Mouse (Mus musculus): ENCODE results near the gene Gm3182. TPM values are rescaled to one million over a fixed set of nuclear protein-coding genes. Genes with fewer than 3 reads are reported as not detected.

The Gm3182 gene
- not detected for polyA plus RNA-seq (2017; shearing (Covaris generic))

GRCm38 (mm10) chr14:4481445-4481844 is at the start of gene Gm3182:
Gm3182 (plus strand) TSS chr14:4481745.

Other genes starting within 250 kb of the Gm3182 start
- gene Gm3138, start 232.1 kb upstream of the Gm3182 start, polyA plus RNA-seq (2017; shearing (Covaris generic)), result not detected
- not detected for gene Gm3149, start 164.5 kb upstream of the Gm3182 start, polyA plus RNA-seq (2017; shearing (Covaris generic))
- not detected for gene 2610042L04Rik, start 147.0 kb upstream of the Gm3182 start, polyA plus RNA-seq (2017; shearing (Covaris generic))
- not detected for gene Gm3159, start 84.2 kb upstream of the Gm3182 start, polyA plus RNA-seq (2017; shearing (Covaris generic))
- not detected for gene Gm3164, start 66.3 kb upstream of the Gm3182 start, polyA plus RNA-seq (2017; shearing (Covaris generic))
- not detected for gene Gm3173, start 50.8 kb upstream of the Gm3182 start, polyA plus RNA-seq (2017; shearing (Covaris generic))
- not detected for gene Gm3047, start 73.7 kb downstream of the Gm3182 start, polyA plus RNA-seq (2017; shearing (Covaris generic))
- not detected for gene Gm8159, start 150.6 kb downstream of the Gm3182 start, polyA plus RNA-seq (2017; shearing (Covaris generic))
- gene Gm3239, start 182.4 kb downstream of the Gm3182 start, polyA plus RNA-seq (2017; shearing (Covaris generic)), result not detected
- not detected for gene Gm7876, start 227.5 kb downstream of the Gm3182 start, polyA plus RNA-seq (2017; shearing (Covaris generic))
- gene Gm3252, start 245.0 kb downstream of the Gm3182 start, polyA plus RNA-seq (2017; shearing (Covaris generic)), result not detected

Measured in effector memory CD4-positive, alpha-beta T cell, adult 7 months (primary cell).